Mouse (Mus musculus): ENCODE results near the gene Irs2.

- TF ChIP-seq CTCF (IDR thresholded peaks at IDR 0.05) (no peak), POLR2A (IDR thresholded peaks at IDR 0.05; ENCODE audit: insufficient read depth, low read depth, low read length) (no peak), EP300 (IDR thresholded peaks at IDR 0.05; ENCODE audit: insufficient read depth, low read depth, low read length) (no peak)
These were observed 30.1 kb upstream of the Irs2 start for GRCm38 (mm10) chr8:11038367-11038766.

Data from heart, adult 2 months (tissue).